Mouse (Mus musculus) c-Kit-positive CD71-positive TER-119-positive erythroid progenitor cells, embryonic 14.5 days (primary cell): ENCODE measurements around the gene Cyth3.

Experiments used
- DNase-seq: peaks from one replicate; pipeline ENCODE4 v3.0.0-alpha.2; 2013; ENCODE audit warnings: low spot score

The Cyth3 gene

GRCm38 (mm10) chr5:143635358-143635757 is 13.1 kb downstream of the Cyth3 start:
- no peak for DNase-seq

- DNase-seq: no peak
These were observed 13.9 kb downstream of the Cyth3 start for GRCm38 (mm10) chr5:143636173-143636572.

- no peak for DNase-seq
These were observed 15.7 kb downstream of the Cyth3 start for GRCm38 (mm10) chr5:143637832-143638420.

GRCm38 (mm10) chr5:143638516-143639270 is 16.4 kb downstream of the Cyth3 start:
- DNase-seq: no peak

GRCm38 (mm10) chr5:143639329-143639728 is 17.1 kb downstream of the Cyth3 start:
- DNase-seq: no peak

- DNase-seq: peak; percentile 55
These were observed 17.6 kb downstream of the Cyth3 start for GRCm38 (mm10) chr5:143639810-143640209.

GRCm38 (mm10) chr5:143641503-143641902 is 19.3 kb downstream of the Cyth3 start:
- no peak for DNase-seq

- no peak for DNase-seq
These were observed 20.1 kb downstream of the Cyth3 start for GRCm38 (mm10) chr5:143642262-143642831.

GRCm38 (mm10) chr5:143645976-143646375 is 23.7 kb downstream of the Cyth3 start:
- DNase-seq: no peak

GRCm38 (mm10) chr5:143647412-143647811 is 25.2 kb downstream of the Cyth3 start:
- no peak for DNase-seq

- DNase-seq: peak; percentile 41
These were observed 25.8 kb downstream of the Cyth3 start for GRCm38 (mm10) chr5:143648058-143648457.

- DNase-seq: no peak
These were observed 26.9 kb downstream of the Cyth3 start for GRCm38 (mm10) chr5:143649168-143649567.

GRCm38 (mm10) chr5:143651855-143652631 is 29.8 kb downstream of the Cyth3 start:
- DNase-seq: no peak

GRCm38 (mm10) chr5:143653497-143653896 is 31.2 kb downstream of the Cyth3 start:
- no peak for DNase-seq

- peak; percentile 77 for DNase-seq
These were observed 32.6 kb downstream of the Cyth3 start for GRCm38 (mm10) chr5:143654670-143655510.

- no peak for DNase-seq
These were observed 33.3 kb downstream of the Cyth3 start for GRCm38 (mm10) chr5:143655511-143655943.

GRCm38 (mm10) chr5:143656708-143657245 is 34.5 kb downstream of the Cyth3 start:
- no peak for DNase-seq

- no peak for DNase-seq
These were observed 36.8 kb downstream of the Cyth3 start for GRCm38 (mm10) chr5:143659021-143659523.

GRCm38 (mm10) chr5:143663074-143663687 is 40.9 kb downstream of the Cyth3 start:
- no peak for DNase-seq

- DNase-seq: no peak
These were observed 43.3 kb downstream of the Cyth3 start for GRCm38 (mm10) chr5:143665561-143665960.

- DNase-seq: peak; percentile 60
These were observed 43.8 kb downstream of the Cyth3 start for GRCm38 (mm10) chr5:143666015-143666414.
